Mouse (Mus musculus): ENCODE data around the gene Umod. TPM values are rescaled to one million over a fixed set of nuclear protein-coding genes. Genes with fewer than 3 reads are reported as not detected.

The Umod gene
- polyA plus RNA-seq (2015; fragmentation: Nextera tagmentation; extraction: Ambion mirVana) = not detected in 2 replicates

DNA sequence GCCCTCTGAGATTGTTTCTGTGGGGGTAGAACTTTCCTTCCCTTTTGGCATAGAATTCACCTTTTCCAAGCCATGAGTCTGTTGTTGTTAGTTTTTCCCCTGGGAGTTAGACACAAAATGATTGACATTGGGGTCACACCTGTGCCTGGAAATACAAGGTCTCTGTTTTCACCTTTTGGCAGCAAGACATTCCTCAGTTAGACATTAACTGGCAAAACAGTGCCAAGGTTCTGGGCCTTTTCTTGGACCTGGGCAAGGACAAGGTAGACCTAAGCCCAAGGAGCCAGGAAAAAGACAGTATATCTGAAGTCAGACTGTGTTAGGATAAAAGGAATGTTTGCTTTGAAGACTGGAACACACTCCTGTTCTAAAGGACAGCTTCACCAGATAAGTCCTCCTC lies at the start of gene Umod:
Umod (minus strand) TSS at position 27 of the 400 bp plus-strand sequence.

DNA sequence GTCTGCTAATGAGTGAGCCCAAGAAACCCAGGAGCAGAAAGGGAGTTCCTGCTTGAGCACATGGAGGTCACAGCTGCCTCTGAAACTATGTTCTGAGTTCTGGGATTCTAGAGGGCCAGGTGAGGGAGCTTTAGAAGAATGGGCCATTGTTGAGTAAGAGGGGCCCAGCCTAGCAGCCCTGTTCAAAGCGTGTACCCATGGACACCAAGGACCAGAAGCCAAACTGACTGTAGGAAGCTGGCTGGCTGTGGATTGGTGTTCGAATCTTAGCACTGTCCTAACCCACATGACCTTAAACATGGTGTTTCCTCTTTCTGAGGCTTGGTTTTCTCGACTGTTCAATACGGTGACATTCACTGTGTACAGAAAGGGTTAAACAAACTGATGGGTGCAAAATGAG lies 44.3 kb upstream of the Umod start, which contains the start of gene Pdilt:
Pdilt (minus strand) TSS at position 101 of the 400 bp plus-strand sequence.

DNA sequence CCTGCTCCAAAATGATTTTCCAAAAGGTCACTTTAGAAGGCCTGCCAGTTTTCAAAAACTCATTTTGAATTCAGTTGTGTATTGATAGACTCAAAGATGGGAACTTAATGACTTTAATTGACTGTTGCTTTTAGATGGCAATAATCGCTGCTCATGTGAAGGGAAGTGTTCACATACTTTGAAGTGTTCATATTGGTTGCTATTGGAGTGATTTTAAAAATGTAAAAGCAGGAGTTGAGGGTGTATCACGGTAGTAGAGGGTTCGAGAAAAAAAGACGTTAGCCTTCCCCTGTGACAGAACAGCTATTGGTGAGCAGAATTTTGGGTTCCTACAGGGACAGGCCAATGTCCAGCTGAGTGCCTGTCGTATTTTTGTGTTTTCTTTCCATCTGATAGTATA lies 40.1 kb upstream of the Umod start, which contains the start of gene Acsm5:
Acsm5 (plus strand) TSS at position 301 of the 400 bp plus-strand sequence.

DNA sequence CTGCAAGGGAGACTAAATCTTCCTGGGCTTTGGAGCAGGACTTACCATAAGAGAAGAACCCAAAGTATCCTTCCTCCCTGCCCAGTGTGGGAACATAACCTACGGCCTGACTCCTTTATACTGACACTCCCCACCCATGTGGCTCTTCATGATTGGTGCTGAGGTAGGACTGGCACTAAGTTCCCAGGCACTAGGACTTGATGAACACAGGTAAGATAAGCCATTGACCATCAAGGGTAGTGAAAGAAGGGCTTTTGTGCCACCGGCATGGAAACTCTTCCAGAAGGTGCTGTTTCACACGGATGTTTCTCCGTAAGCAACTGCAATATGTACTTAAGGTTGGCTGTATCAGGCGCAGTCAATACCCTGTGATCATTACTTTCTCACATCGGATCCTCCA lies 19.9 kb downstream of the Umod start, which contains the start of gene Gp2:
Gp2 (minus strand) TSS at position 101 of the 400 bp plus-strand sequence.

Other genes with a start within 250 kb of the Umod start
- not detected in 2 replicates for gene Gp2, start 20.0 kb downstream of the Umod start, polyA plus RNA-seq (2015; fragmentation: Nextera tagmentation; extraction: Ambion mirVana)
- 0.25 and 0.32 TPM in 2 replicates for gene Acsm5, start 40.2 kb upstream of the Umod start, polyA plus RNA-seq (2015; fragmentation: Nextera tagmentation; extraction: Ambion mirVana)
- 0.10 and 0.12 TPM in 2 replicates for gene Pdilt, start 44.2 kb upstream of the Umod start, polyA plus RNA-seq (2015; fragmentation: Nextera tagmentation; extraction: Ambion mirVana)
- not detected in 2 replicates for gene Acsm2, start 75.1 kb upstream of the Umod start, polyA plus RNA-seq (2015; fragmentation: Nextera tagmentation; extraction: Ambion mirVana)
- gene Acsm1, start 127.7 kb upstream of the Umod start, polyA plus RNA-seq (2015; fragmentation: Nextera tagmentation; extraction: Ambion mirVana) = not detected in 2 replicates
- not detected in 2 replicates for gene Acsm4, start 210.7 kb upstream of the Umod start, polyA plus RNA-seq (2015; fragmentation: Nextera tagmentation; extraction: Ambion mirVana)
- gene Thumpd1, start 241.5 kb upstream of the Umod start, polyA plus RNA-seq (2015; fragmentation: Nextera tagmentation; extraction: Ambion mirVana) = 44.6 and 47.4 TPM in 2 replicates